Mouse (Mus musculus): ENCODE data around the gene Tmem150b.

Tmem150b gene

GRCm38 (mm10) chr7:4731090-4731489 is 6.0 kb upstream of the Tmem150b start:
- DNase-seq (ENCODE audit: low read depth, low spot score), result no peak

- DNase-seq (ENCODE audit: low read depth, low spot score), result no peak
These were observed 690 bp downstream of the Tmem150b start for GRCm38 (mm10) chr7:4724359-4724758.

GRCm38 (mm10) chr7:4723508-4723907 is 1.5 kb downstream of the Tmem150b start:
- peak; percentile 45 for DNase-seq (ENCODE audit: low read depth, low spot score)

- no peak for DNase-seq (ENCODE audit: low read depth, low spot score)
These were observed 5.8 kb downstream of the Tmem150b start for GRCm38 (mm10) chr7:4719276-4719675.

GRCm38 (mm10) chr7:4716955-4717354 is 8.1 kb downstream of the Tmem150b start:
- DNase-seq (ENCODE audit: low read depth, low spot score), result no peak

GRCm38 (mm10) chr7:4712594-4712993 is 12.5 kb downstream of the Tmem150b start:
- no peak for DNase-seq (ENCODE audit: low read depth, low spot score)

- DNase-seq (ENCODE audit: low read depth, low spot score), result peak; percentile 52
These were observed 20.0 kb downstream of the Tmem150b start for GRCm38 (mm10) chr7:4705098-4705497.

- no peak for DNase-seq (ENCODE audit: low read depth, low spot score)
These were observed 21.9 kb downstream of the Tmem150b start for GRCm38 (mm10) chr7:4703195-4703594.

- DNase-seq (ENCODE audit: low read depth, low spot score), result no peak
These were observed 22.7 kb downstream of the Tmem150b start for GRCm38 (mm10) chr7:4702334-4702733.

GRCm38 (mm10) chr7:4693004-4693403 is 32.0 kb downstream of the Tmem150b start:
- DNase-seq (ENCODE audit: low read depth, low spot score), result no peak

- DNase-seq (ENCODE audit: low read depth, low spot score), result no peak
These were observed 33.9 kb downstream of the Tmem150b start for GRCm38 (mm10) chr7:4690951-4691653.

- peak; percentile 53 for DNase-seq (ENCODE audit: low read depth, low spot score)
These were observed 34.7 kb downstream of the Tmem150b start, which contains the start of gene Brsk1 for GRCm38 (mm10) chr7:4690387-4690786. TSS of gene Brsk1 (plus strand) at chr7:4690604.

- peak; percentile 98 for DNase-seq (ENCODE audit: low read depth, low spot score)
These were observed 40.2 kb downstream of the Tmem150b start, which contains the start of gene Hspbp1 for GRCm38 (mm10) chr7:4684632-4685417. TSS of gene Hspbp1 (minus strand) at chr7:4685068.

GRCm38 (mm10) chr7:4684203-4684602 is 40.8 kb downstream of the Tmem150b start:
- DNase-seq (ENCODE audit: low read depth, low spot score), result no peak

- DNase-seq (ENCODE audit: low read depth, low spot score), result no peak
These were observed 41.7 kb downstream of the Tmem150b start for GRCm38 (mm10) chr7:4683307-4683706.

- no peak for DNase-seq (ENCODE audit: low read depth, low spot score)
These were observed 49.8 kb downstream of the Tmem150b start for GRCm38 (mm10) chr7:4675200-4675599.

GRCm38 (mm10) chr7:4674114-4674731 is 50.8 kb downstream of the Tmem150b start:
- DNase-seq (ENCODE audit: low read depth, low spot score), result peak; percentile 52

- no peak for DNase-seq (ENCODE audit: low read depth, low spot score)
These were observed 53.1 kb downstream of the Tmem150b start for GRCm38 (mm10) chr7:4671956-4672355.

GRCm38 (mm10) chr7:4670655-4671255 is 54.3 kb downstream of the Tmem150b start:
- DNase-seq (ENCODE audit: low read depth, low spot score), result no peak

- DNase-seq (ENCODE audit: low read depth, low spot score), result no peak
These were observed 55.9 kb downstream of the Tmem150b start for GRCm38 (mm10) chr7:4669156-4669555.

GRCm38 (mm10) chr7:4668506-4668905 is 56.5 kb downstream of the Tmem150b start:
- DNase-seq (ENCODE audit: low read depth, low spot score), result no peak

- no peak for DNase-seq (ENCODE audit: low read depth, low spot score)
These were observed 58.2 kb downstream of the Tmem150b start for GRCm38 (mm10) chr7:4666871-4667270.
